Mouse (Mus musculus): ENCODE measurements around the gene Rin3.
A peak's percentile ranks its signal among the peaks of the same experiment; 100 is the strongest.

The Rin3 gene

DNA sequence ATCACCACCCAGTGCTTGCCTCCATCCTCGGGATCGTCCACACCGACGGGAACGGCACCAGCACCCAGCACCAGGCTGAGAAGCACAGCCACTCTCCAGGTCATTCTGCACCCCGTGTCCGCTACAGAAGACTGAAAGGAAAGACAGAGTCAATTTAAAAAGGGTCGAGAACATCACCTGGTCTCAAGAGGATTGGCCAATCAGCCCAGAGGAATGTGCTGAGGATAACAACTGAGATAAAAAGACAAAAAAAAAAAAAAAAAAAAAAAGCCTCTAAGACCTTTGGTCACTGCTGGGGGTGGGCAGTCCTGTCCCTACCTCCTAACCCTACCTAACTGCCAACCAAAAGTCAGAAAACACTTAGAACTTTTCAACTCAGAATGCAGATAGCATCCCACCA lies 140.8 kb downstream of the Rin3 start:
- no peak for DNase-seq (ENCODE audit: low spot score)

DNA sequence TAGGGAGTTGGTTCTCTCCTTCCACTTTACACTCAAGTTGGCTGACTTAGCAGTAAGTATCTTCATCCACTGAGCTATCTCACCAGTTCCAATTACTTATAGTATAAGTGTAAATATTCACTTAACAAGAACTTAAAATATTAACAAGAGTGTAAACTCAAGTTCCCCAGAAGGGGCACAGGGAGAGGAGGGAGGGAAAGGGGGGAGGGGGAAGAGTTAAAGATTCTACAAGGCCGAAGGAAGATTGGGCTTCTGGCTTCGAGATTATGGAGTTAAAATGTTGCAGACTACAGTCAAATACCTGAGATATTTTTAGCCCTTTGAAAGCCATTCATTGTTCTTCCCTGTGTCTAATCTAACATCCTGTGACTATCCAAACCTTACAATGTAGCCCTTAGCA lies 141.6 kb downstream of the Rin3 start:
- no peak for DNase-seq (ENCODE audit: low spot score)

DNA sequence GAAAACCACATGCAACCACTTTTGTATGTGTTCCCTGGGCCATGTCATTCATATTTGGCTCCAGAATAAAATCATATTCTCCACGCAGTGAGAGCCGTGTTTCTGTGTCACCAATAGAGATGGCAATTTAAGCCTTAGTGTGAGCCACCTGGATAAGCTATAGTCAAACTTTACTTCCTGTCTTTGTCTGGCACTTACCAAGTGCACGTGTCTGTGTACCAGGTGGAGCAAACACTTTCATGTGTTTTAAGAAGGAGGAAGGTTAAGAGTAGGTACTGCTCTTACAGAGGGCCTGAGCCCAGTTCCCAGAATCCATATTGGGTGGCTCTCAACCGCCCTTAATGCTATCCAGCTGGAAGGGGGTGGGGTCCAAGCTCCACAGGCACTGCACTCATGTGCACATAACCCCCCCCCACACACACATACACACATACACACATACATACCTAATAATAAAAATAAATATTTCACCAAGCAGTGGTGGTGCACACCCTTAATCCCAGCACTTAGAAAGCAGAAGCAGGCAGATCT lies 142.3 kb downstream of the Rin3 start:
- no peak for DNase-seq (ENCODE audit: low spot score)

DNA sequence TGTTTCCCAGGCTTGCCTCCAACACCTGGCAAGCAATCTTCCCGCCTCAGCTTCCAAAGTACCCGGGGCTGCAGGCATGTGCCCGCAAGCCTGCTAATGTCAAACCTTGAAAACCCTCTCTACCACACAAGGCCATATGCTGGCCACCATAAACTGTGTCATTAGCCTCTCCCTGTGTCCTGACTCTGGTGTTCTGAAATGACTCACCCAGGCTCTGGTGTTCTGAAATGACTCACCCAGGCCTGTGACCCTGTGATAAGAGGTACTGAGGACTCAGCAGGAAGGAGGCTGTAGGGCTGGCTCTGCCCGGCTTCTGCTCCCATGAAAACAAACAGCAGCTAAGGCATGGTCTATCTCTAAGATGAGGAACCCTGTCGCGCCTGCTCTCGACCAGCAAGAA lies 143.4 kb downstream of the Rin3 start:
- DNase-seq (ENCODE audit: low spot score), result no peak

DNA sequence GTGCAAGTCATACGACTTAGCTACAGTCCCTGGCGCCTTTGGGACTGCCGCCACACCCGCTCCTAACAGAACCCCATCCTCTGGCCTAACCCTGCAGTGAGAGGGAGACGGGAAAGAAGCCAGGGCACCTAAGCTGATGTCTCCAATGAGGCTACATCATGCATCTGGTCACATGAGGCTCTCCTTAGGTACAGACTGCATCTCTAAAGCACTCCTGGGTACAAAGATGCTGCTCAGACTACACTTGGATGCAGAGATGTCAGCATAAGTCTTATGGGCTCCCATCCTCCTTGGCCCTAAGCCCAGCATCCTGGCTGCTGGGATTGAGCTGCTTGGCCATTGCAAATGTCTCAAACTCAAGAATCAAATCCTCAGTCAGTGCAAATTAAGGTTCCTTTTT lies 146.8 kb downstream of the Rin3 start:
- DNase-seq (ENCODE audit: low spot score), result no peak

DNA sequence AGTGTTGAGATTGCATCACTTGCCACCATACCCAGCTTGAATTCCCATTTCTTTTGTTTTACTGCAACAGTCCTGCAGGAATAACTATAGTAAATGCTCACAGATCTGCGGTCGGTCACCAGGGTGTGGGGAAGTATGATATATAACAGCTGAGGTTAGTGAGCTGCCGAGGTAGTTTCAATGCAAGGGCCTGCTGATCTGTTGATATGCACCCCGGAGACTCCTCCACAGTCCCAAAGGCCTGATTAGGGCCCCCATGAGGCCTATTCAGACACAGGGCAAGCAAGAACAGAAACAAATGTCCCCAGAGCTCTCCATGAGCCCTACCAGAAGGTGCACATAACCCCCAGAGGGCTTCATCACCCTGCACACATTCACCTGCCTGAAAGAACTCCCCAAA lies 147.4 kb downstream of the Rin3 start:
- no peak for DNase-seq (ENCODE audit: low spot score)

DNA sequence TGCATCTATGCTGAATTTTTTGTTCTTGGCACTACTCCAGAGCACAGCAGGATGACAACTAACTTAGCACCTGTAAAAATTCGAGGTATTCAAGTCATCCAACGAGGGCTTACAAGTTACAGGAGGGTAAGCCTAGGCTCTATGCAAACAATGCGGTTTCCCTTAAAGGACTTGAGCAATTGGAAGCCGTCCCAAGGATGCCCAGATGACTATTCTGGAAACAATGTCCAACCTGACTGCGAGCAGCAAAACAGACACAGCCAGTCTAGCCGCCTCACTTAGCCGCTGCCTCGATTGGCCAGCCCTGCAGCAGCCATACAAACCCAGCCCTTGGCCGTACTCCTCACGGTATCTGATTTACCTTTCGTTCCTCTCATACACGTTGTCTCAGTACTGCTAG lies 149.4 kb downstream of the Rin3 start:
- DNase-seq (ENCODE audit: low spot score), result no peak

DNA sequence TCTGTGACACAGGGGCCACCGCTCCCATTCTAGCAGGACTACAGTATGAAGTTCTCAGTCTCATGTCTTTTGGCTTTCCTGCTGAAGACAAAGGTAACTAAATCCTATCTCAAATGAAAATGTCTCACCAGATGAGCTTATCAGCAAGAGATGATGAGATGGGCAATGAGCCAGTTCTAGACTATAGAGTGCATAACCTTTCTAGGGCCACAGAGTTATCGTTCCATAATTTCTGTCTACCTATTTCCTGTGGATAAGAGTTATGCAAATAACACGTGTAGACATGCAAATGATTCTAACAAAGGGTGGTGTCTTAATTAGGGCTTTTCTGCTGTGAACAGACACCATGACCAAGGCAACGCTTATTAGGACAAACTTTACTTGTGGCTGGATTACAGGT lies 151.3 kb downstream of the Rin3 start:
- DNase-seq (ENCODE audit: low spot score), result no peak

DNA sequence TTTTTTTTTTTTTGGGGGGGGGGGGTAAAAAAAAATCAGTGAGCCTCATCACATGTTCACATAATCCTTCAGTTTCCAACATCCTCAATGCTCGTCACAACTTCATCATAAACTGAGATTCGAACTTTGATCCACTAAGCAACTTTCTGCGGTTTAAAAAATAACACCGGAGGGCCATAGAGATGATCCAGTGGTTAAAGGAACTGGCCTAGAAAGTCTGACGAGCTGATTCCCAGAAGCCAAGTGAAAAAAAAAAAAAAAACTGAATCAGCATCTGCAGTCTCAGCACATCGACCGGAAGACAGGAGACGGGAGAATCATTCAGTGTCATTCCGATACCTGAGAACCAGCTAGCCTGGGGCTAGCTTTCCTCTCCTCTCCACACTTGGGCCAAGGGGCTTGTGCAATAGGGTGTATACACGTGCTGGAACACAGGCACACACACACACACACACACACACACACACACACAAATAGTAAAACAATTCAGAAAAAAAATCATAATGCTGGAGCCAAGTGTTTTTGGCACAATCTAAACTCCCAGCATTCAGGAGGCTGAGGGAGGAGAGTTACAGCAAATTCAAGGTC lies 154.2 kb downstream of the Rin3 start:
- no peak for DNase-seq (ENCODE audit: low spot score)

DNA sequence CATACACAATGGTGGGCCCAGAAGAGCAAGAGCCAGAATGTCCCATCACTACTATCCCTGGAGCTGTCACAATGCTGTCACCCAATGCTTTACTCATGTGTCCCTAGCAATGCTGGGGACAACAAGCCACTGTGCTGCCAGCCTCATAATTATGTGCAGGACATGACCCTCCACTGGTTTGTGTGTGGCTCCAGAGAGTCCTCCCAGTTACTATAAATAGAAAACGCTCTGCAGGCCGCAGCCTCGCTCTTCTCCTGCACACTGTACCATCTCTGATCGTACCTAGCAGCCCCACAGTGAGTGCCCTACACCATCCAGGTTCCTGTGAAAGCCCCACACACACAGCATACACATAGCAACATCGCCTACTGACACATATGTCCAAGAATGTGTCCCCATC lies 155.1 kb downstream of the Rin3 start:
- no peak for DNase-seq (ENCODE audit: low spot score)

DNA sequence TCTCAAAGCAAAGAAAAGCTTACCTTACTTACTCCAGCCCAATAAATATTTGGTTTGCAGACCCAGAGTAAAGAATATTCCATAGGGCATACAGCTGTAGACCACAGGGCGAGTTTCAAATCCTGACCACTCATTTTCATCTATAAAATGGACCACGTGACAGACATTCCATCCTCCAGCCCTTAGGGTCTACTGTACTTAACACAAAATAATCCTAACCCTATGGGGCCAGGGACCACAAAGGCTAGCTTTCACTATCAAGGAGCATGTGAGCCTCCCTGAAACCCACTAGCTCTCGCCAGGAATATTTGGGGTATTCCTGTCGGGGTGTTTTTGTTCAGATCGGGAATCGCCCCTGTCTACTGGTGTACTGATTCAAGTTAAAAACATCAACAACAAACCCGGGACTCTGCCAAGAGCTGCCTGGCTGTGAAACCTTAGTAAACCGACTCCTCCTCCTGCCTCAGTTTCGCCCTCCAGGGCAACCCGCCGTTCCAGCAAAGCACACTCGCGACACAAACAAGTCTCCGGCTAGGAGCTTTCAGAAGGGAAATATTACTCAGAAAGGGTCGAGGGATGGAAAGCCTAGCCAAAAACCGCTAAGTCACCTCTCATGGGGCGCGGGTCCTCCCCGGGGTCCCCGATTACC lies 156.3 kb downstream of the Rin3 start:
- no peak for DNase-seq (ENCODE audit: low spot score)

DNA sequence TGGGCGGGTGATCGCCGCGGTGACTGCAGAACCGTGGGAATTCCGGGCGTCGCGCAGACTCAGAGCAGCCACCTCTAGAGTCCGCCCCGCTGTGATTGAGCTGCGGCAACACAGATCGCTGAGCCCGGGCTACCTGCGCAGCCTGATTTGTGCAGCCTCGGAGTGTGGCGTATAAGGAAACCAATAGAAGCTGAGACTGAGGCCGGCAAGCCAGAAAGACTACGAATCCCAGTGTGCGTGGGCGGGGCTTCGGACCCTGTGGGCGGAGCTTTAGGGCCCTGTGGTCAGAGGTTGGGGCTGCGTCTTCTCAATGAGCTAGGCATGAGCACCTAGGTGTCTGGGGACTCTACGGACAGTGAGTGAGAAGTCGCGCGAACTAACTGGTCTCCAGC lies 156.8 kb downstream of the Rin3 start, which contains the start of gene Lgmn:
Lgmn (minus strand) TSS at position 182 of the 392 bp plus-strand sequence.
- DNase-seq (ENCODE audit: low spot score), result peak; percentile 98

All from embryo, embryonic 10 days (tissue).